Mouse (Mus musculus) heart, postnatal 0 days (tissue): ENCODE measurements at regions not wholly inside any gene's neighbourhood (a gene's known extent, or its start where the extent isn't known, plus 50 kb on each side); places are given as distances from the start of the nearest gene placed in this dataset.

ENCODE experiments used
- CTCF ChIP-seq: IDR thresholded peaks from 2 replicates; pipeline ENCODE4 v1.5.1; 2016; ENCODE audit warnings: antibody characterized with exemption, control low read depth, low read depth
- EP300 ChIP-seq: IDR thresholded peaks from 2 replicates; pipeline ENCODE4 v1.6.1; 2016; ENCODE audit warnings: antibody characterized with exemption, low read depth

GRCm38 (mm10) chr16:86855312-86855711 is 498.7 kb upstream of the N6amt1 start:
- no peak for TF ChIP-seq CTCF
- no peak for TF ChIP-seq EP300
